In genomic region chr16:30009521-30010186, GRCm38 (mm10) we compare ENCODE assay signal across 9 mouse cellular contexts. TPM values are rescaled to one million over a fixed set of nuclear protein-coding genes. Genes with fewer than 3 reads are reported as not detected.
A peak's percentile ranks its signal among the peaks of the same experiment; 100 is the strongest.
DNase-seq lines count a peak whose midpoint lies in the region; ATAC-seq and TF ChIP-seq lines count a peak whose summit lies in the region.
"Had no signal": no experiment of that assay in that cellular context is flagged by ENCODE, and none has a peak within 500 bp of the region (broad histone marks: within the 10 kb centered on the region; RNA-seq: fewer than 3 reads in every experiment).

No protein-coding gene starts in this region.

- no peak for TF ChIP-seq EP300 in liver, embryonic 14.5 days (IDR thresholded peaks at IDR 0.05; ENCODE audit: low read depth)

- H3K4me1 ChIP-seq in bone marrow macrophage, adult 2 months (ENCODE audit: control insufficient read depth, insufficient read depth, low read length), result peaks cover 10% of the 10 kb centered on the region
- peaks cover 25% of the 10 kb centered on the region for H3K4me1 ChIP-seq in intestine, embryonic 14.5 days (replicated peaks; ENCODE audit: control insufficient read depth, insufficient read depth, low read length)
- peaks cover 0 to 4% of the 10 kb centered on the region in 2 experiments; a peak in 1 of 4 replicates for H3K4me1 ChIP-seq in liver, embryonic 14.5 days (replicated peaks; ENCODE audit: control insufficient read depth in 2 of 2, insufficient read depth in 2 of 2, low read length in 1 of 2)
- H3K4me1 ChIP-seq in neural tube, embryonic 12.5 days, result peaks cover 18% of the 10 kb centered on the region

- H3K9ac ChIP-seq in intestine, embryonic 14.5 days (ENCODE audit: low read length), result peak overlapping the region; percentile 55; the same call in 1 of the 2 replicates
- no peak overlapping the region for H3K9ac ChIP-seq in liver, embryonic 14.5 days (replicated peaks)
- H3K9ac ChIP-seq in neural tube, embryonic 12.5 days, result peak overlapping the region; percentile 67; the same call in 1 of the 2 replicates

- peak overlapping the region; percentile 36 for H3K4me3 ChIP-seq in bone marrow macrophage, adult 2 months (ENCODE audit: insufficient read depth, low read length)
- peak overlapping the region; percentile 46 for H3K4me3 ChIP-seq in intestine, embryonic 14.5 days (ENCODE audit: low read depth, low read length)
- peak overlapping the region in 1 of 2 experiments; percentile 19; a peak in 1 of 4 replicates for H3K4me3 ChIP-seq in liver, embryonic 14.5 days (ENCODE audit: insufficient read depth in 1 of 2, low read depth in 2 of 2, low read length in 2 of 2)
- H3K4me3 ChIP-seq in neural tube, embryonic 12.5 days, result peak overlapping the region; percentile 46

- WGBS in intestine, embryonic 14.5 days, result 12% methylated on average over 17 of the region's 17 CpGs
- 7% methylated on average over 17 of the region's 17 CpGs for WGBS in liver, embryonic 14.5 days (ENCODE audit: insufficient replicate concordance)
- WGBS in neural tube, embryonic 12.5 days, result 14% methylated on average over 17 of the region's 17 CpGs

- no peak overlapping the region for H3K27ac ChIP-seq in bone marrow macrophage, adult 2 months (ENCODE audit: insufficient read depth, low read depth, low read length)
- peak overlapping the region; percentile 92 for H3K27ac ChIP-seq in intestine, embryonic 14.5 days (ENCODE audit: low read depth)
- H3K27ac ChIP-seq in liver, embryonic 14.5 days, result no peak overlapping the region
- H3K27ac ChIP-seq in neural tube, embryonic 12.5 days, result no peak overlapping the region

- DNase-seq in cerebellum, adult 11-12 months, result peak; percentile 25
- no peak for DNase-seq in cerebellum, postnatal 4 days (ENCODE audit: low spot score in 2 of 2)
- DNase-seq in gastrocnemius, postnatal 25 days, result peak; percentile 46
- peak; percentile 70 for DNase-seq in intestine, embryonic 14.5 days (ENCODE audit: low spot score)
- peak in 1 of 3 experiments; percentile 27 for DNase-seq in liver, embryonic 14.5 days (ENCODE audit: low read depth in 3 of 3, low spot score in 3 of 3)
- DNase-seq in natural killer cell, adult 2 months (ENCODE audit: low spot score in 2 of 2), result no peak

- TF ChIP-seq POLR2A in bone marrow macrophage, adult 2 months (IDR thresholded peaks at IDR 0.05; ENCODE audit: borderline replicate concordance, low read depth, low read length), result no peak

- peak; percentile 54 for ATAC-seq in intestine, embryonic 14.5 days (replicated peaks; ENCODE audit: low FRiP score, low TSS enrichment, low read depth)
- ATAC-seq in liver, embryonic 14.5 days (ENCODE audit: insufficient read depth), result peak; percentile 28
- peak; percentile 23; the same call in 1 of the 2 replicates for ATAC-seq in neural tube, embryonic 12.5 days (ENCODE audit: low FRiP score, low read depth)

- H3K27me3 ChIP-seq in intestine, embryonic 14.5 days (replicated peaks; ENCODE audit: control insufficient read depth, insufficient read depth, low read length), result 0 out of 2 replicates have a peak, but pooled peaks cover 3% of the 10 kb centered on the region
- H3K27me3 ChIP-seq in liver, embryonic 14.5 days (ENCODE audit: control insufficient read depth, insufficient read depth, low read length), result peaks cover 15% of the 10 kb centered on the region
- peaks cover 11% of the 10 kb centered on the region for H3K27me3 ChIP-seq in neural tube, embryonic 12.5 days (replicated peaks)
- H3K27me3 ChIP-seq: Patski had no signal

- H3K4me2 ChIP-seq in intestine, embryonic 14.5 days (ENCODE audit: low read length), result peak overlapping the region; percentile 82
- peak overlapping the region; percentile 48 for H3K4me2 ChIP-seq in liver, embryonic 14.5 days (ENCODE audit: low read depth)
- peak overlapping the region; percentile 92 for H3K4me2 ChIP-seq in neural tube, embryonic 12.5 days (replicated peaks)

- no peaks in the 10 kb centered on the region for H3K36me3 ChIP-seq in intestine, embryonic 14.5 days (ENCODE audit: control insufficient read depth, insufficient read depth, low read length)
- H3K36me3 ChIP-seq in liver, embryonic 14.5 days (replicated peaks; ENCODE audit: control insufficient read depth, insufficient read depth, low read depth), result no peaks in the 10 kb centered on the region
- H3K36me3 ChIP-seq in neural tube, embryonic 12.5 days, result no peaks in the 10 kb centered on the region

- TF ChIP-seq CTCF in bone marrow macrophage, adult 2 months (IDR thresholded peaks at IDR 0.05; ENCODE audit: low read depth, low read length), result no peak
- TF ChIP-seq CTCF in liver, embryonic 14.5 days (IDR thresholded peaks at IDR 0.05; ENCODE audit: low read depth), result no peak

- no peaks in the 10 kb centered on the region for H3K9me3 ChIP-seq in intestine, embryonic 14.5 days (ENCODE audit: control insufficient read depth, low read length)
- H3K9me3 ChIP-seq in liver, embryonic 14.5 days (ENCODE audit: control insufficient read depth, low read length), result no peaks in the 10 kb centered on the region
- H3K9me3 ChIP-seq in neural tube, embryonic 12.5 days, result no peaks in the 10 kb centered on the region

RNA-seq across cellular contexts. Expression of gene Hes1, which starts 54.5 kb away (rescaled TPM):
- polyA plus RNA-seq in bone marrow macrophage, adult 2 months (2012; ENCODE audit: insufficient read depth, insufficient read length, missing spikeins), result not detected in 2 replicates
- total RNA-seq in gastrocnemius, postnatal 25 days (2021), result 10 to 100 TPM in 1 of 2 experiments, 1 to 10 TPM in 1; 9.2 to 12.5 TPM
- 61.0 and 67.2 TPM in 2 replicates for polyA plus RNA-seq in intestine, embryonic 14.5 days (2014; fragmentation: Nextera tagmentation; extraction: Ambion mirVana)
- 5.3 and 9.2 TPM in 2 replicates for polyA plus RNA-seq in liver, embryonic 14.5 days (2012; rRNA removed)
- polyA plus RNA-seq in liver, embryonic 14.5 days (2014; fragmentation: Nextera tagmentation; extraction: Ambion mirVana), result 5.1 and 5.6 TPM in 2 replicates
- 50.5 and 51.1 TPM in 2 replicates for polyA plus RNA-seq in neural tube, embryonic 12.5 days (2016; fragmentation: Nextera tagmentation; extraction: Ambion mirVana)

Comparison
In these comparisons a context has a peak if more than half of its experiments do, and no peak if none do; other contexts are left out.
1. DNase-seq: peak in cerebellum, adult 11-12 months (single experiment), gastrocnemius, postnatal 25 days (single experiment) and intestine, embryonic 14.5 days (single experiment); none in cerebellum, postnatal 4 days (0 of 2) and natural killer cell, adult 2 months (0 of 2).
2. Peak in every context shown above with its lines, with median percentiles within 50 percentile points of each other: ATAC-seq and H3K4me2 ChIP-seq.